Mouse (Mus musculus): ENCODE data around the gene Acot1. TPM values are rescaled to one million over a fixed set of nuclear protein-coding genes. Genes with fewer than 3 reads are reported as not detected.

The Acot1 gene
- total RNA-seq, 4 experiments from 2014 or later, result 2.5 to 5.3 (median 3.4) TPM

- no peak for DNase-seq (ENCODE audit: low spot score in 2 of 2)
Observed at GRCm38 (mm10) chr12:84063228-84063627, 53.9 kb downstream of the Acot1 start.

- DNase-seq (ENCODE audit: low spot score in 2 of 2), result no peak
Observed at GRCm38 (mm10) chr12:84063833-84064232, 54.5 kb downstream of the Acot1 start.

- DNase-seq (ENCODE audit: low spot score in 2 of 2), result no peak
Observed at GRCm38 (mm10) chr12:84064621-84065020, 55.3 kb downstream of the Acot1 start.

- no peak for DNase-seq (ENCODE audit: low spot score in 2 of 2)
Observed at GRCm38 (mm10) chr12:84067752-84068151, 58.5 kb downstream of the Acot1 start.

Other genes with a start within 250 kb of the Acot1 start
- under 1 TPM; 0.24 to 0.99 (median 0.73) TPM for gene Papln, start 245.9 kb upstream of the Acot1 start, total RNA-seq (2022)
- 10 to 100 TPM; 14.0 to 18.2 (median 16.4) TPM for gene Numb, start 87.6 kb upstream of the Acot1 start, total RNA-seq (2022)
- gene Riox1, start 58.9 kb upstream of the Acot1 start, total RNA-seq (2022), result 1 to 10 TPM; 2.8 to 4.0 (median 3.3) TPM
- gene Heatr4, start 24.6 kb upstream of the Acot1 start, total RNA-seq (2022), result not detected
- gene Acot2, start 21.6 kb upstream of the Acot1 start, total RNA-seq (2022), result 10 to 100 TPM; 14.9 to 20.7 (median 17.2) TPM
- under 1 TPM in 3 of 4 experiments, not detected in 1; 0.07 to 0.16 (median 0.16) TPM for gene Acot4, start 28.9 kb downstream of the Acot1 start, total RNA-seq (2022)
- not detected for gene Gm49366, start 29.4 kb downstream of the Acot1 start, total RNA-seq (2022)
- gene Acot3, start 42.7 kb downstream of the Acot1 start, total RNA-seq (2022), result not detected
- gene Acot5, start 59.8 kb downstream of the Acot1 start, total RNA-seq (2022), result under 1 TPM in 2 of 4 experiments, not detected in 2; 0.22 TPM
- 1 to 10 TPM; 1.9 to 3.2 (median 2.3) TPM for gene Acot6, start 91.2 kb downstream of the Acot1 start, total RNA-seq (2022)
- 1 to 10 TPM; 6.0 to 8.3 (median 6.9) TPM for gene Dnal1, start 104.9 kb downstream of the Acot1 start, total RNA-seq (2022)
- gene Pnma1, start 139.0 kb downstream of the Acot1 start, total RNA-seq (2022), result under 1 TPM in 3 of 4 experiments, not detected in 1; 0.10 to 0.17 (median 0.16) TPM
- gene Elmsan1, start 209.4 kb downstream of the Acot1 start, total RNA-seq (2022), result 1 to 10 TPM; 5.7 to 9.1 (median 7.4) TPM

Data from gastrocnemius, adult 8-10 months (tissue).